ENCODE assay signal across 13 mouse cellular contexts in genomic region chr14:122484844-122485551, GRCm38 (mm10). TPM values are rescaled to one million over a fixed set of nuclear protein-coding genes. Genes with fewer than 3 reads are reported as not detected.
DNase-seq lines count a peak whose midpoint lies in the region; ATAC-seq and TF ChIP-seq lines count a peak whose summit lies in the region.
"Had no signal": no experiment of that assay in that cellular context is flagged by ENCODE, and none has a peak within 500 bp of the region (broad histone marks: within the 10 kb centered on the region; RNA-seq: fewer than 3 reads in every experiment).

No protein-coding gene starts in this region.

- no peak overlapping the region; the same call in 1 of the 2 replicates for H3K4me2 ChIP-seq in embryonic facial prominence, embryonic 11.5 days (ENCODE audit: low read depth, low read length)
- peak overlapping the region; percentile 53 for H3K4me2 ChIP-seq in neural tube, embryonic 12.5 days (replicated peaks)
- H3K4me2 ChIP-seq: embryonic facial prominence, embryonic 15.5 days had no signal

- 1% methylated on average over 24 of the region's 24 CpGs for WGBS in embryonic facial prominence, embryonic 11.5 days
- WGBS in limb, embryonic 10.5 days: 1% methylated on average over 24 of the region's 24 CpGs
- WGBS in neural tube, embryonic 12.5 days: under 1% methylated on average over 24 of the region's 24 CpGs

- peaks cover 49% of the 10 kb centered on the region for H3K27me3 ChIP-seq in embryonic facial prominence, embryonic 11.5 days (ENCODE audit: control insufficient read depth, insufficient read depth, low read length)
- peaks cover 82% of the 10 kb centered on the region for H3K27me3 ChIP-seq in limb, embryonic 10.5 days (ENCODE audit: low read depth, poor library complexity, severe bottlenecking)
- peaks cover 60% of the 10 kb centered on the region for H3K27me3 ChIP-seq in neural tube, embryonic 12.5 days (replicated peaks)

- H3K27ac ChIP-seq in layer of hippocampus, adult 2 months: peak overlapping the region; percentile 69
- no peak overlapping the region for H3K27ac ChIP-seq in embryonic facial prominence, embryonic 11.5 days (replicated peaks; ENCODE audit: low read depth, low read length)
- H3K27ac ChIP-seq in limb, embryonic 10.5 days: peak overlapping the region; percentile 80
- no peak overlapping the region for H3K27ac ChIP-seq in neural tube, embryonic 12.5 days
- H3K27ac ChIP-seq: embryonic facial prominence, embryonic 15.5 days; liver, embryonic 14.5 days had no signal

- peak overlapping the region; percentile 26; the same call in 1 of the 2 replicates for H3K4me3 ChIP-seq in layer of hippocampus, adult 2 months
- H3K4me3 ChIP-seq in embryonic facial prominence, embryonic 11.5 days (ENCODE audit: low read depth, low read length): no peak overlapping the region
- H3K4me3 ChIP-seq in limb, embryonic 10.5 days: peak overlapping the region; percentile 39
- peak overlapping the region; percentile 15; the same call in 1 of the 2 replicates for H3K4me3 ChIP-seq in neural tube, embryonic 12.5 days
- H3K4me3 ChIP-seq: embryonic facial prominence, embryonic 15.5 days had no signal

- no peak for ATAC-seq in embryonic facial prominence, embryonic 11.5 days (replicated peaks; ENCODE audit: insufficient number of reproducible peaks, low FRiP score, low TSS enrichment, low read depth)
- no peak for ATAC-seq in neural tube, embryonic 12.5 days (ENCODE audit: low FRiP score, low read depth)

- H3K9ac ChIP-seq in embryonic facial prominence, embryonic 11.5 days (replicated peaks; ENCODE audit: low read length): no peak overlapping the region
- H3K9ac ChIP-seq in neural tube, embryonic 12.5 days: peak overlapping the region; percentile 13; the same call in 1 of the 2 replicates
- H3K9ac ChIP-seq: embryonic facial prominence, embryonic 15.5 days; liver, embryonic 14.5 days had no signal

- DNase-seq in layer of hippocampus, adult 2 months (ENCODE audit: low spot score in 2 of 2): no peak
- no peak for DNase-seq in layer of hippocampus, adult 8-10 months (ENCODE audit: low spot score in 2 of 2)
- DNase-seq in embryonic facial prominence, embryonic 11.5 days (ENCODE audit: low spot score): peak; percentile 13
- peak; percentile 62 for DNase-seq in limb, embryonic 10.5 days (ENCODE audit: low spot score)
- DNase-seq in kidney, adult 11 months: no peak
- DNase-seq in thymus, postnatal 4 days: no peak
- no peak for DNase-seq in heart, postnatal 4 days

- H3K36me3 ChIP-seq in embryonic facial prominence, embryonic 11.5 days (replicated peaks; ENCODE audit: control insufficient read depth, insufficient read depth, low read depth, low read length): no peaks in the 10 kb centered on the region
- no peaks in the 10 kb centered on the region for H3K36me3 ChIP-seq in limb, embryonic 10.5 days
- H3K36me3 ChIP-seq in neural tube, embryonic 12.5 days: no peaks in the 10 kb centered on the region
- H3K36me3 ChIP-seq: embryonic facial prominence, embryonic 15.5 days had no signal

- H3K4me1 ChIP-seq in embryonic facial prominence, embryonic 11.5 days (ENCODE audit: control insufficient read depth, insufficient read depth, low read length): no peaks in the 10 kb centered on the region
- peaks cover 85% of the 10 kb centered on the region for H3K4me1 ChIP-seq in limb, embryonic 10.5 days
- peaks cover 10% of the 10 kb centered on the region; the same call in 1 of the 2 replicates for H3K4me1 ChIP-seq in neural tube, embryonic 12.5 days

- TF ChIP-seq CTCF in layer of hippocampus, adult 2 months (conservative IDR thresholded peaks at IDR 0.05): no peak

- H3K9me3 ChIP-seq in embryonic facial prominence, embryonic 11.5 days (replicated peaks; ENCODE audit: control insufficient read depth, low read length): no peaks in the 10 kb centered on the region
- H3K9me3 ChIP-seq in limb, embryonic 10.5 days (replicated peaks): no peaks in the 10 kb centered on the region
- no peaks in the 10 kb centered on the region for H3K9me3 ChIP-seq in neural tube, embryonic 12.5 days
- H3K9me3 ChIP-seq: embryonic facial prominence, embryonic 15.5 days had no signal

RNA-seq across cellular contexts. Expression of gene Gm10837, which starts 5.4 kb away (rescaled TPM):
- total RNA-seq in layer of hippocampus, adult 2 months (2021): not detected
- total RNA-seq in layer of hippocampus, adult 8-10 months (2022): under 1 TPM in 1 of 4 experiments, not detected in 3; 0.51 TPM
- not detected in 2 replicates for polyA plus RNA-seq in embryonic facial prominence, embryonic 11.5 days (2014; fragmentation: Nextera tagmentation; extraction: Ambion mirVana)
- not detected in 2 replicates for polyA plus RNA-seq in limb, embryonic 10.5 days (2016; fragmentation: Nextera tagmentation; extraction: Ambion mirVana)
- polyA plus RNA-seq in neural tube, embryonic 12.5 days (2016; fragmentation: Nextera tagmentation; extraction: Ambion mirVana): 0.57 and 0.68 TPM in 2 replicates
- not detected for total RNA-seq in heart, postnatal 4 days (2021)
- total RNA-seq: heart, adult 8-10 months; neutrophil, adult 5-6 weeks had no signal
- polyA plus RNA-seq: embryonic facial prominence, embryonic 15.5 days; kidney, embryonic 16.5 days; liver, embryonic 14.5 days had no signal

RNA-seq across cellular contexts. Expression of gene Zic2, which starts 9.8 kb away (rescaled TPM):
- 10 to 100 TPM; 17.7 to 21.9 TPM for total RNA-seq in layer of hippocampus, adult 2 months (2021)
- 10 to 100 TPM; 15.0 to 20.8 (median 18.6) TPM for total RNA-seq in layer of hippocampus, adult 8-10 months (2022)
- polyA plus RNA-seq in embryonic facial prominence, embryonic 11.5 days (2014; fragmentation: Nextera tagmentation; extraction: Ambion mirVana): 2.1 and 2.3 TPM in 2 replicates
- polyA plus RNA-seq in limb, embryonic 10.5 days (2016; fragmentation: Nextera tagmentation; extraction: Ambion mirVana): 5.0 and 5.1 TPM in 2 replicates
- polyA plus RNA-seq in neural tube, embryonic 12.5 days (2016; fragmentation: Nextera tagmentation; extraction: Ambion mirVana): 11.6 and 13.4 TPM in 2 replicates
- not detected for total RNA-seq in heart, postnatal 4 days (2021)
- total RNA-seq: neutrophil, adult 5-6 weeks had no signal
- polyA plus RNA-seq: kidney, embryonic 16.5 days had no signal

RNA-seq across cellular contexts. Expression of gene Zic5, which starts 19.5 kb away (rescaled TPM):
- total RNA-seq in layer of hippocampus, adult 2 months (2021): 1 to 10 TPM; 3.9 to 4.4 TPM
- 1 to 10 TPM; 2.6 to 6.1 (median 4.2) TPM for total RNA-seq in layer of hippocampus, adult 8-10 months (2022)
- polyA plus RNA-seq in embryonic facial prominence, embryonic 11.5 days (2014; fragmentation: Nextera tagmentation; extraction: Ambion mirVana): 4.1 and 5.0 TPM in 2 replicates
- 13.8 and 14.9 TPM in 2 replicates for polyA plus RNA-seq in limb, embryonic 10.5 days (2016; fragmentation: Nextera tagmentation; extraction: Ambion mirVana)
- polyA plus RNA-seq in neural tube, embryonic 12.5 days (2016; fragmentation: Nextera tagmentation; extraction: Ambion mirVana): 11.3 and 14.3 TPM in 2 replicates
- not detected for total RNA-seq in heart, postnatal 4 days (2021)
- total RNA-seq: heart, adult 8-10 months; neutrophil, adult 5-6 weeks had no signal
- polyA plus RNA-seq: liver, embryonic 14.5 days had no signal

RNA-seq across cellular contexts. Expression of gene Gm5089, which starts 34.1 kb away (rescaled TPM):
- total RNA-seq in layer of hippocampus, adult 2 months (2021): under 1 TPM; 0.17 to 0.36 TPM
- under 1 TPM; 0.32 to 0.92 (median 0.55) TPM for total RNA-seq in layer of hippocampus, adult 8-10 months (2022)
- not detected in 2 replicates for polyA plus RNA-seq in embryonic facial prominence, embryonic 11.5 days (2014; fragmentation: Nextera tagmentation; extraction: Ambion mirVana)
- 0.36 and 0.56 TPM in 2 replicates for polyA plus RNA-seq in limb, embryonic 10.5 days (2016; fragmentation: Nextera tagmentation; extraction: Ambion mirVana)
- 1.3 TPM in 2 replicates for polyA plus RNA-seq in neural tube, embryonic 12.5 days (2016; fragmentation: Nextera tagmentation; extraction: Ambion mirVana)
- not detected for total RNA-seq in heart, postnatal 4 days (2021)
- total RNA-seq: heart, adult 8-10 months; neutrophil, adult 5-6 weeks had no signal
- polyA plus RNA-seq: kidney, embryonic 16.5 days; liver, embryonic 14.5 days had no signal

RNA-seq across cellular contexts. Expression of gene Pcca, which starts 49.1 kb away (rescaled TPM):
- total RNA-seq in layer of hippocampus, adult 2 months (2021): 10 to 100 TPM; 41.2 to 44.3 TPM
- 10 to 100 TPM; 37.4 to 44.9 (median 44.0) TPM for total RNA-seq in layer of hippocampus, adult 8-10 months (2022)
- 35.3 and 37.4 TPM in 2 replicates for polyA plus RNA-seq in embryonic facial prominence, embryonic 11.5 days (2014; fragmentation: Nextera tagmentation; extraction: Ambion mirVana)
- polyA plus RNA-seq in limb, embryonic 10.5 days (2016; fragmentation: Nextera tagmentation; extraction: Ambion mirVana): 32.4 and 35.8 TPM in 2 replicates
- 33.0 and 35.0 TPM in 2 replicates for polyA plus RNA-seq in neural tube, embryonic 12.5 days (2016; fragmentation: Nextera tagmentation; extraction: Ambion mirVana)
- total RNA-seq in heart, postnatal 4 days (2021): 10 to 100 TPM; 26.3 to 34.9 TPM

Comparison
In these comparisons a context has a peak if more than half of its experiments do, and no peak if none do; other contexts are left out.
1. DNase-seq: peak in embryonic facial prominence, embryonic 11.5 days (single experiment) and limb, embryonic 10.5 days (single experiment); none in layer of hippocampus, adult 2 months (0 of 2), layer of hippocampus, adult 8-10 months (0 of 2), kidney, adult 11 months (single experiment), thymus, postnatal 4 days (single experiment) and heart, postnatal 4 days (single experiment).
2. H3K27ac ChIP-seq: peak in layer of hippocampus, adult 2 months (single experiment) and limb, embryonic 10.5 days (single experiment); none in embryonic facial prominence, embryonic 11.5 days (single experiment) and neural tube, embryonic 12.5 days (single experiment).
3. RNA of gene Zic2, which starts 9.8 kb away (total RNA-seq): 17.7 to 21.9 TPM in layer of hippocampus, adult 2 months and 15.0 to 20.8 TPM in layer of hippocampus, adult 8-10 months; not detected in heart, postnatal 4 days; every median in the first group is over 10 times any median in the second.